Mouse (Mus musculus): Measurements from ENCODE around the gene Arhgap35. TPM values are rescaled to one million over a fixed set of nuclear protein-coding genes. Genes with fewer than 3 reads are reported as not detected.

Gene Arhgap35
- polyA plus RNA-seq, 2 experiments, result 2.1 to 2.2 TPM

GRCm38 (mm10) chr7:16554215-16554614 lies 60.6 kb downstream of the Arhgap35 start:
- DNase-seq (ENCODE audit: low read depth in 3 of 3, low spot score in 3 of 3), result no peak
- TF ChIP-seq EP300 (IDR thresholded peaks at IDR 0.05; ENCODE audit: low read depth) (no peak), CTCF (IDR thresholded peaks at IDR 0.05; ENCODE audit: low read depth) (no peak)
- Histone ChIP-seq H3K4me2 (ENCODE audit: low read depth) (no peak overlapping the region), H3K4me3 (ENCODE audit: insufficient read depth in 1 of 2, low read depth in 2 of 2, low read length in 2 of 2) (no peak overlapping the region), H3K27me3 (ENCODE audit: control insufficient read depth, insufficient read depth, low read length) (no peaks in the 10 kb centered on the region), H3K4me1 (replicated peaks; ENCODE audit: control insufficient read depth in 2 of 2, insufficient read depth in 2 of 2, low read length in 1 of 2) (no peaks in the 10 kb centered on the region), H3K9me3 (ENCODE audit: control insufficient read depth, low read length) (no peaks in the 10 kb centered on the region), H3K9ac (replicated peaks) (no peak overlapping the region), H3K36me3 (replicated peaks; ENCODE audit: control insufficient read depth, insufficient read depth, low read depth) (no peaks in the 10 kb centered on the region), H3K27ac (no peak overlapping the region)
- WGBS (ENCODE audit: insufficient replicate concordance), result 69% methylated on average over 3 of the region's 3 CpGs
- no peak for ATAC-seq (ENCODE audit: insufficient read depth)

- H3K4me2 ChIP-seq (ENCODE audit: low read depth), result no peak overlapping the region
- no peaks in the 10 kb centered on the region for H3K27me3 ChIP-seq (ENCODE audit: control insufficient read depth, insufficient read depth, low read length)
- no peaks in the 10 kb centered on the region for H3K4me1 ChIP-seq (replicated peaks; ENCODE audit: control insufficient read depth in 2 of 2, insufficient read depth in 2 of 2, low read length in 1 of 2)
- no peak for DNase-seq (ENCODE audit: low read depth in 3 of 3, low spot score in 3 of 3)
- H3K36me3 ChIP-seq (replicated peaks; ENCODE audit: control insufficient read depth, insufficient read depth, low read depth), result no peaks in the 10 kb centered on the region
- no peak overlapping the region for H3K9ac ChIP-seq (replicated peaks)
- H3K27ac ChIP-seq, result no peak overlapping the region
- WGBS (ENCODE audit: insufficient replicate concordance), result 75% methylated on average over 1 of the region's 1 CpGs
- TF ChIP-seq EP300 (IDR thresholded peaks at IDR 0.05; ENCODE audit: low read depth) (no peak), CTCF (IDR thresholded peaks at IDR 0.05; ENCODE audit: low read depth) (no peak)
- no peaks in the 10 kb centered on the region for H3K9me3 ChIP-seq (ENCODE audit: control insufficient read depth, low read length)
- no peak overlapping the region for H3K4me3 ChIP-seq (ENCODE audit: insufficient read depth in 1 of 2, low read depth in 2 of 2, low read length in 2 of 2)
- no peak for ATAC-seq (ENCODE audit: insufficient read depth)
These were observed 63.2 kb downstream of the Arhgap35 start for GRCm38 (mm10) chr7:16551581-16551980.

GRCm38 (mm10) chr7:16549299-16549698 lies 65.5 kb downstream of the Arhgap35 start:
- Histone ChIP-seq H3K36me3 (replicated peaks; ENCODE audit: control insufficient read depth, insufficient read depth, low read depth) (no peaks in the 10 kb centered on the region), H3K27ac (no peak overlapping the region), H3K27me3 (ENCODE audit: control insufficient read depth, insufficient read depth, low read length) (no peaks in the 10 kb centered on the region), H3K9me3 (ENCODE audit: control insufficient read depth, low read length) (no peaks in the 10 kb centered on the region), H3K4me3 (ENCODE audit: insufficient read depth in 1 of 2, low read depth in 2 of 2, low read length in 2 of 2) (no peak overlapping the region), H3K4me2 (ENCODE audit: low read depth) (no peak overlapping the region), H3K9ac (replicated peaks) (no peak overlapping the region), H3K4me1 (replicated peaks; ENCODE audit: control insufficient read depth in 2 of 2, insufficient read depth in 2 of 2, low read length in 1 of 2) (no peaks in the 10 kb centered on the region)
- TF ChIP-seq EP300 (IDR thresholded peaks at IDR 0.05; ENCODE audit: low read depth) (no peak), CTCF (IDR thresholded peaks at IDR 0.05; ENCODE audit: low read depth) (no peak)
- WGBS (ENCODE audit: insufficient replicate concordance), result 63% methylated on average over 1 of the region's 1 CpGs
- no peak for ATAC-seq (ENCODE audit: insufficient read depth)
- DNase-seq (ENCODE audit: low read depth in 3 of 3, low spot score in 3 of 3), result no peak

GRCm38 (mm10) chr7:16544770-16545169 lies 70.0 kb downstream of the Arhgap35 start:
- H3K36me3 ChIP-seq (replicated peaks; ENCODE audit: control insufficient read depth, insufficient read depth, low read depth), result no peaks in the 10 kb centered on the region
- DNase-seq (ENCODE audit: low read depth in 3 of 3, low spot score in 3 of 3), result no peak
- 76% methylated on average over 8 of the region's 8 CpGs for WGBS (ENCODE audit: insufficient replicate concordance)
- H3K4me1 ChIP-seq (replicated peaks; ENCODE audit: control insufficient read depth in 2 of 2, insufficient read depth in 2 of 2, low read length in 1 of 2), result no peaks in the 10 kb centered on the region
- H3K9ac ChIP-seq (replicated peaks), result no peak overlapping the region
- no peaks in the 10 kb centered on the region for H3K27me3 ChIP-seq (ENCODE audit: control insufficient read depth, insufficient read depth, low read length)
- no peak overlapping the region for H3K4me2 ChIP-seq (ENCODE audit: low read depth)
- no peak overlapping the region for H3K27ac ChIP-seq
- no peaks in the 10 kb centered on the region for H3K9me3 ChIP-seq (ENCODE audit: control insufficient read depth, low read length)
- no peak overlapping the region for H3K4me3 ChIP-seq (ENCODE audit: insufficient read depth in 1 of 2, low read depth in 2 of 2, low read length in 2 of 2)
- ATAC-seq (ENCODE audit: insufficient read depth), result no peak
- TF ChIP-seq EP300 (IDR thresholded peaks at IDR 0.05; ENCODE audit: low read depth) (no peak), CTCF (IDR thresholded peaks at IDR 0.05; ENCODE audit: low read depth) (no peak)

- Histone ChIP-seq H3K9ac (replicated peaks) (no peak overlapping the region), H3K4me3 (ENCODE audit: insufficient read depth in 1 of 2, low read depth in 2 of 2, low read length in 2 of 2) (no peak overlapping the region), H3K9me3 (ENCODE audit: control insufficient read depth, low read length) (no peaks in the 10 kb centered on the region), H3K27me3 (ENCODE audit: control insufficient read depth, insufficient read depth, low read length) (no peaks in the 10 kb centered on the region), H3K4me1 (replicated peaks; ENCODE audit: control insufficient read depth in 2 of 2, insufficient read depth in 2 of 2, low read length in 1 of 2) (no peaks in the 10 kb centered on the region), H3K36me3 (replicated peaks; ENCODE audit: control insufficient read depth, insufficient read depth, low read depth) (no peaks in the 10 kb centered on the region), H3K27ac (no peak overlapping the region), H3K4me2 (ENCODE audit: low read depth) (no peak overlapping the region)
- WGBS (ENCODE audit: insufficient replicate concordance), result 64% methylated on average over 5 of the region's 5 CpGs
- ATAC-seq (ENCODE audit: insufficient read depth) (no peak), DNase-seq (ENCODE audit: low read depth in 3 of 3, low spot score in 3 of 3) (no peak)
- TF ChIP-seq CTCF (IDR thresholded peaks at IDR 0.05; ENCODE audit: low read depth) (no peak), EP300 (IDR thresholded peaks at IDR 0.05; ENCODE audit: low read depth) (no peak)
These were observed 77.4 kb downstream of the Arhgap35 start for GRCm38 (mm10) chr7:16537220-16537903.
